Mouse (Mus musculus): ENCODE results near the gene Slc39a7. TPM values are rescaled to one million over a fixed set of nuclear protein-coding genes. Genes with fewer than 3 reads are reported as not detected.

Slc39a7 gene
- total RNA-seq (2021) = 10 to 100 TPM; 97.7 to 98.9 TPM
- long read RNA-seq, experiment 1, transcript Slc39a7-203 (8 exons, 1,550 nt) = minor isoform, 8 of 74 reads
- long read RNA-seq, experiment 1, transcript Slc39a7-201 (7 exons, 2,320 nt) = major isoform, 51 of 74 reads
- long read RNA-seq, experiment 1, partial matches to known transcripts = 7 of 74 reads
- long read RNA-seq, experiment 1, other reads (novel, unspliced or antisense) = 4 of 74 reads
- long read RNA-seq, experiment 2, transcript Slc39a7-201 (7 exons, 2,320 nt) = major isoform, 61 of 113 reads
- long read RNA-seq, experiment 2, transcript Slc39a7-203 (8 exons, 1,550 nt) = minor isoform, 20 of 113 reads
- long read RNA-seq, experiment 2, transcript Slc39a7-204 (6 exons, 2,433 nt) = minor isoform, 5 of 113 reads
- long read RNA-seq, experiment 2, partial matches to known transcripts = 8 of 113 reads
- long read RNA-seq, experiment 2, other reads (novel, unspliced or antisense) = 19 of 113 reads

DNA sequence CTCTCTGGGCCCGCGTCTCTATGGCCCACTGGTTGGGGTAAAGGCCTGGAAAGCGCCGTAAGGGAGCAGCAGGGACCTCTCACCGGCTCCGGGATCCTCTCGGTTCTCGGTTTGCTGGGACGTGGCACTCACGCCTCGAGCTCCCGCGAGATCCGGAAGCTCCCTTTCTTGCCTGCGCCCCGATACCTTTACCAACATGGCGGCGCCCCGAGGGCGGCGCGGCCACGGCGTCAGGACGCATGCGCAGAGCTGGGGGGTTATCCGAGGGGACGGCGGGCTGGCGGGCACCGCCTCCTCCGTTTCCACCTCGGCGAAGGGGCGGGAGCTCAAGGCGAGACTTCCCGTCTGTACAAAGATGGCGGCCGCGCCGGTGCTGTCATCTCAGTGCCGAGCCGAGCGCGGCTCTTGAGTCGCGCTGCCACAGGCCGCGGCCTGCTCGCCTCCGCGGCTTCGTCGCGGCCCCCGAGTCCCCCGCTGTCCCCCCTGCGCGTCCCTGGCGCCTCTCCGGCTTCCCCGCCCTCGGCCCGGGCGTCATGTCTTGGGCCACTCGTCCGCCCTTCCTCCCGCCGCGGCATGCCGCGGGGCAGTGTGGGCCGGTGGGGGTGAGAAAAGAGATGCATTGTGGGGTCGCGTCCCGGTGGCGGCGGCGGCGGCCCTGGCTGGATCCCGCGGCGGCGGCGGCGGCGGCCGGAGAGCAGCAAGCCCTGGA lies at the start of gene Slc39a7, which contains the start of gene Rxrb:
TSS of gene Slc39a7 (minus strand) at position 218 of the 709 bp plus-strand sequence.
TSS of gene Rxrb (plus strand) at position 348 of the 709 bp plus-strand sequence.
- peak; percentile 98 to 99 for DNase-seq (ENCODE audit: low spot score in 2 of 2)
- no peak for TF ChIP-seq CTCF (conservative IDR thresholded peaks at IDR 0.05)
- Histone ChIP-seq H3K27ac (peak within 1 kb of the TSS; percentile 99), H3K4me3 (peak within 1 kb of the TSS; percentile 84)

GRCm38 (mm10) chr17:34079621-34080020 lies 48.1 kb upstream of the Slc39a7 start:
- peak; percentile 37 to 70 for DNase-seq (ENCODE audit: low spot score in 2 of 2)
- no peak for TF ChIP-seq CTCF (conservative IDR thresholded peaks at IDR 0.05)
- Histone ChIP-seq H3K4me3 (no peak overlapping the region), H3K27ac (no peak overlapping the region)

GRCm38 (mm10) chr17:34079002-34079401 lies 47.5 kb upstream of the Slc39a7 start:
- H3K4me3 ChIP-seq = no peak overlapping the region

GRCm38 (mm10) chr17:34078148-34078547 lies 46.7 kb upstream of the Slc39a7 start:
- H3K27ac ChIP-seq = no peak overlapping the region

More at GRCm38 (mm10) chr17:34079002-34079401, 47.5 kb upstream of the Slc39a7 start:
- no peak overlapping the region for H3K27ac ChIP-seq
- no peak for TF ChIP-seq CTCF (conservative IDR thresholded peaks at IDR 0.05)
- no peak for DNase-seq (ENCODE audit: low spot score in 2 of 2)

GRCm38 (mm10) chr17:34077549-34077948 lies 46.1 kb upstream of the Slc39a7 start:
- H3K4me3 ChIP-seq = no peak overlapping the region
- DNase-seq (ENCODE audit: low spot score in 2 of 2) = peak; percentile 66 to 80
- TF ChIP-seq CTCF (conservative IDR thresholded peaks at IDR 0.05) = peak; percentile 88
- no peak overlapping the region for H3K27ac ChIP-seq

More at GRCm38 (mm10) chr17:34078148-34078547, 46.7 kb upstream of the Slc39a7 start:
- no peak overlapping the region for H3K4me3 ChIP-seq
- DNase-seq (ENCODE audit: low spot score in 2 of 2) = no peak
- no peak for TF ChIP-seq CTCF (conservative IDR thresholded peaks at IDR 0.05)

- peak; percentile 45 to 78 for DNase-seq (ENCODE audit: low spot score in 2 of 2)
- H3K27ac ChIP-seq = no peak overlapping the region
- H3K4me3 ChIP-seq = no peak overlapping the region
- peak; percentile 90 for TF ChIP-seq CTCF (conservative IDR thresholded peaks at IDR 0.05)
Measured at GRCm38 (mm10) chr17:34075271-34075670, 43.8 kb upstream of the Slc39a7 start.

GRCm38 (mm10) chr17:34072091-34072490 lies 40.6 kb upstream of the Slc39a7 start:
- TF ChIP-seq CTCF (conservative IDR thresholded peaks at IDR 0.05) = no peak
- DNase-seq (ENCODE audit: low spot score in 2 of 2) = no peak

DNA sequence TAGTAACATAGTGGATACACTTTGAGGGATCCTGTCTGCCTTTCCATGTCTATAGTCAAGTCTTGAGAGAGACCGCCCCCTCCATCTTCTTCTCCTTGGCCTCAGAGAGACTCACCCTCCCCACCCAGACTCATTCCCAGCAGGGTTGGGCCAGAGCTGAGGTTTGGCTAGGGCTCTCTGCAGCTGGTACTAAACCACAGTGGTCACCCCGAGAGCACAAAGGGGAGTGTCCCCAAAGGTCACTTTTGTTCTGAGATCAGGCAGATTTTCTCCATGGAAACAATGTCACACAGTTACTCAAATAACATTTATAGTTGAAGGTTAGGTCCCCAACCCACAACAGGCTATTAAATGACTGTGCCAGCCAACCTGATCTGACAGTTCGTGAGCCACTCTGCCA lies 37.4 kb upstream of the Slc39a7 start:
- no peak for TF ChIP-seq CTCF (conservative IDR thresholded peaks at IDR 0.05)
- no peak overlapping the region for H3K27ac ChIP-seq
- DNase-seq (ENCODE audit: low spot score in 2 of 2) = no peak
- H3K4me3 ChIP-seq = no peak overlapping the region

More at GRCm38 (mm10) chr17:34072091-34072490, 40.6 kb upstream of the Slc39a7 start:
- no peak overlapping the region for H3K4me3 ChIP-seq
- H3K27ac ChIP-seq = no peak overlapping the region

DNA sequence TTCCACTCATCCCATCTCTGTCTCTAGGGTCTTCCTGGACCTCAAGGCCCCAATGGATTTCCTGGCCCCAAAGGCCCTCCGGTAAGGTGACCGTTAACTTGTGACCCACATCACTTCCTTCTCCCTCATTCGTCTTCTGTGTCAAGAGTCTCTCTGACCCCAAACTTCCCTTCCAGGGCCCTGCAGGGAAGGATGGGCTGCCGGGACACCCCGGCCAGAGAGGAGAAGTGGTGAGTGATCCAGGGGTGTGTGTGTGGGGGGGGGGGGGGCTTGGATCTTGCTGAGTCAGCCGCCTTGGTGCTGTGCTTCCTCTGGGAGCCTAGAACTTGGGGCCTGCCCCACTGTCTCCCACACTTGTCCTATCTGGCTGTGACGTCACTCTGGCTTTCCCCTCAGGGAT lies 25.7 kb upstream of the Slc39a7 start:
- Histone ChIP-seq H3K4me3 (no peak overlapping the region), H3K27ac (no peak overlapping the region)
- no peak for DNase-seq (ENCODE audit: low spot score in 2 of 2)
- no peak for TF ChIP-seq CTCF (conservative IDR thresholded peaks at IDR 0.05)

- Histone ChIP-seq H3K4me3 (no peak overlapping the region), H3K27ac (no peak overlapping the region)
- DNase-seq (ENCODE audit: low spot score in 2 of 2) = no peak
- TF ChIP-seq CTCF (conservative IDR thresholded peaks at IDR 0.05) = no peak
Measured at GRCm38 (mm10) chr17:34047404-34048050, 16.0 kb upstream of the Slc39a7 start.

- no peak for TF ChIP-seq CTCF (conservative IDR thresholded peaks at IDR 0.05)
- Histone ChIP-seq H3K27ac (no peak overlapping the region), H3K4me3 (no peak overlapping the region)
- DNase-seq (ENCODE audit: low spot score in 2 of 2) = no peak
Measured at GRCm38 (mm10) chr17:34045941-34046340, 14.5 kb upstream of the Slc39a7 start.

GRCm38 (mm10) chr17:34039562-34040450 lies 8.3 kb upstream of the Slc39a7 start:
- H3K4me3 ChIP-seq = peak overlapping the region; percentile 43
- peak overlapping the region; percentile 83 for H3K27ac ChIP-seq
- TF ChIP-seq CTCF (conservative IDR thresholded peaks at IDR 0.05) = no peak
- no peak for DNase-seq (ENCODE audit: low spot score in 2 of 2)
